Mouse (Mus musculus) ovary, postnatal 36 days (tissue): ENCODE results near the gene Ntn4.

Source experiments
- DNase-seq: peaks from one replicate; pipeline ENCODE4 v3.0.0; 2022; ENCODE audit warnings: low spot score, mixed read lengths

Gene Ntn4

DNA sequence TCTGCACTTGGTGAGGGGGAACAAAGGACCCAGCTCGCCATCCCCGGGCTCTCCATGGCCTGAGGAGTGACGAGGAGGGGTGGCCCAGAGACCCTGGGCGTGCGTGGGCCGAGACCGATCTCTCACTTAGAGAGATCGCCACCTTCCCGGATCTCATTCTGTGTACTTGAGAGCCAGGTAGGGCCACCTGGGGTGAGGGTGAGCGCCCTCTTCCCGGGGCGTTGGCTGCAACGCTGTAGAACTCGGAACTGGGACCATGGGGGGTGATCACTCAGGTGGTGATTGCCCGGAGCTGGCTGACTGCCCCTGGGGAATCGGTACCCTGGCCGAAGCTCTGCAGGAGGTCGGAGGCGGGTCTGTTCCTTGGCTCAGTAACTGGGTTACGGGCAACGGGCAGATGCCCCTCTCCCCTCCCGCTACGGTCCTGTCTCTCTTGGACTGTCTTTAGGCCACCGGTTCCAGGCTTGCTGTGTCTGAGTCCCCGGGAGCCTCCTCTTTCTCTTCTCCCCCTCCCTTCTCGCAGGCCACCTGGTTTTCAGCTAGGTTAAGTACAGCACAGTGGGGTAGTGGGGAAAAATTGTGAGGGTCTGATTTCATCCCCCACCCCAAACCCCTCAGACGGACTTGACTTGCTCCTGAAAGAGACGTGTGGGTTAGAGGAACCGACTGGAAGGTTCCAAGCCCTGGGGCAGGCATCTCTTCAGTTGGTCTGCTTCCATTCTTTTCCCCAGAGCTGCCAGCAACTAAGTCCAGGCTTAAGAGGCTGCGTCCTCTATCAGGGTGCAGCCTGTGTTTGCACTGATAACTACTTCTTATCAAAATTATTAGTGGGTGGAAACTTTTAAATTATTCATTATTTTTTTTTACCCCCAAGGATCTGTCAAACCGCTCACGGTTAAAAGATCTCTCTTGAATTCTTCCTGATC, 1.6 kb downstream of the Ntn4 start:
- DNase-seq, result peak; percentile 42

- no peak for DNase-seq
These were observed 2.4 kb downstream of the Ntn4 start for GRCm38 (mm10) chr10:93642897-93643296.

DNA sequence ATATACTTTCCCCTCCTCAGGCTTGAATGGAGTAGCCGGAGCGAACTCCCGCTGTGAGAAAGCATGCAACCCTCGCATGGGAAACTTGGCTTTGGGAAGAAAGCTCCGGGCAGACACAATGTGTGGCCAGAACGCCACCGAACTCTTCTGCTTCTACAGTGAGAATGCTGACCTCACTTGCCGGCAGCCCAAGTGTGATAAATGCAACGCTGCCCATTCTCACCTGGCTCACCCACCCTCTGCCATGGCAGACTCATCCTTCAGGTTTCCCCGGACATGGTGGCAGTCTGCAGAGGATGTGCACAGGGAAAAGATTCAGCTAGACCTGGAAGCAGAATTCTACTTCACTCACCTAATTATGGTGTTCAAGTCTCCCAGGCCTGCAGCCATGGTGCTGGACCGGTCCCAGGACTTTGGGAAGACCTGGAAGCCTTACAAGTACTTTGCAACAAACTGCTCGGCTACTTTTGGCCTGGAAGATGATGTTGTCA, 4.0 kb downstream of the Ntn4 start:
- no peak for DNase-seq

- DNase-seq, result no peak
These were observed 7.4 kb downstream of the Ntn4 start for GRCm38 (mm10) chr10:93647655-93648561.

- no peak for DNase-seq
These were observed 8.2 kb downstream of the Ntn4 start for GRCm38 (mm10) chr10:93648598-93649102.

GRCm38 (mm10) chr10:93649127-93649526, 8.6 kb downstream of the Ntn4 start:
- no peak for DNase-seq

GRCm38 (mm10) chr10:93649600-93649999, 9.1 kb downstream of the Ntn4 start:
- DNase-seq, result no peak

DNA sequence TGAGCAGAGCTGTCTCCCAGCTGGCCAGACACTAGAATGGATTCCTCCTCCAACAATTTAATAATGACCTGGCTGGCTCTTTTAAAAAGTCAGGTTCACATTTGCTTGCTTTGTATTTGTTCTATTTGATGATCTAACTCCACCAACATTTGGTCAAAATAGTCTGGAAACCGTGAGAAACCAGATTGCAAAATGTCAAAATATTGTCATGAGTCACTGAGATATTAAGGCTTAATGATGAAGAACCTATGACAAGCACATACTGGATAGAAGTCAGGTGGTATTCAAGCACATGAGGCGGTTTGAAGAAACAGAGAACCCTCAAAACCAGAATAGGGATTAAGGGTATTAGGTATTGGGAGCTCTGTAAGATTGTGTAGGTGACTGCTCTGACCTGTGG, 12.8 kb downstream of the Ntn4 start:
- DNase-seq, result no peak

GRCm38 (mm10) chr10:93655428-93655827, 14.9 kb downstream of the Ntn4 start:
- no peak for DNase-seq

DNA sequence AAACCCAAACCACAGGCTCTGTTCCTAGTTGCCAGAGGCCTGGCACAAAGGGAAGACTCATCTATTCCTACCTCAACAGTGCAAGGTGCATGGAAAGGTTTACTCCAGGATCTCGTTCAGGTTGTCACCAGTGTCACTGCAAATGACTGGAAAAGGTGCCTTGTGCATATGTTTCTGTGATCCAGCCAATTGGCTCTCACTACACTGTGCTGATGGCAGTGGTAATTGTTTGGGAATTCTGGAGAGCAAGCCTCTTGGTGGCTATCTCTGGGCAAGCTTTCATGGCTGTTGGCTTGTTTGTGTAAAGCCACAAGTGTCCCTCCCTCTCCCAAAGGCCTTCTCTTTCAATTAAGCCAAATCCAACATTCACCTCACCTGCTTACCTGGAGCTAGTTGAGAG, 19.3 kb downstream of the Ntn4 start:
- no peak for DNase-seq

DNA sequence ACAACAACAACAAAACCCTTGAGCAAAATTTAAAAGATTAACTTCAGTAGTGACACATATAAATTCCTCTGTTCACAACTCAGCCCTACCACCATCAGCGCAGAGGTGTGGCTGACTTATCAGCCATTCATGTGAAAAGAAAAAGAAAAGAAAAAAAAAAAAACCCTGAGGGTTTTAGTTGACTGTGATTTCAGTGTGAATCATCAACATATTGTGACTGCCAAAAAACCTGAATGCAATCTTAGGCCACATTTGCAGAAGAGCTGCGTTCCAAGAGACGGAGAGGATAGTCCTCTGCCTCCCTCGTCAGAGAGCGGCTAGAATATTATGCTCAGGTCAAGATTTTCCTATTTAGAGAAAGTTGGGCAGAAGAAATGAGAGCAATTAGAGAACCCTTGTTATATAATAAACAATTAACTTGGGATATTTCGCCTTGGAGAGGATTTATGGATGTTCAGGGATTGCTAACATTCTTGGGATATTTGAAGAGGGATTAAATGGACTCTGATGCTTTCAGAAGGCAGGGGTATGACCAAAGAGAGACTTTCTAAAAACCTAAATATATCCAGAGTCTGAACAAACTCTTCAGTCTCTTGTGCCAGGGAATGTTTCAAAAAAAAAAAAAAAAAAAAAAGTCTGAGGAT, 21.0 kb downstream of the Ntn4 start:
- no peak for DNase-seq

GRCm38 (mm10) chr10:93662018-93662417, 21.5 kb downstream of the Ntn4 start:
- no peak for DNase-seq

DNA sequence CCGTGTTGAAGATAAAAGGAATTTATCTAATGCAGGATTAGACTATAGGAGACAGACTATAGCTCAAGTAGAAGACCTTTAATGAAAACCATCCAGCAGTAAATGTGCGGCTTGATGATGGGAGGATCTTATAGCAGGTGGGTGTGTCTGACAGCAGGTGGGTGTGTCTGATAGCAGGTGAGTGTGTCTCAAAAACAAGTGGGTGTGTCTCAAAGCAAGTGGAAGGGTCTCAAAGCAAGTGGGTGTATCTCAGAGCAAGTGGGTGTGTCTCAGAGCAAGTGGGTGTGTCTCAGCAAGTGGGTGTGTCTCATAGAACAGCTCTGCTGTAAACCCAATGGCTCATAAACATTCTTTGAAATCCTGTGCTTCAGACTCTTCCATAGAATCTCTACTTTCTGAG, 25.7 kb downstream of the Ntn4 start:
- no peak for DNase-seq

DNA sequence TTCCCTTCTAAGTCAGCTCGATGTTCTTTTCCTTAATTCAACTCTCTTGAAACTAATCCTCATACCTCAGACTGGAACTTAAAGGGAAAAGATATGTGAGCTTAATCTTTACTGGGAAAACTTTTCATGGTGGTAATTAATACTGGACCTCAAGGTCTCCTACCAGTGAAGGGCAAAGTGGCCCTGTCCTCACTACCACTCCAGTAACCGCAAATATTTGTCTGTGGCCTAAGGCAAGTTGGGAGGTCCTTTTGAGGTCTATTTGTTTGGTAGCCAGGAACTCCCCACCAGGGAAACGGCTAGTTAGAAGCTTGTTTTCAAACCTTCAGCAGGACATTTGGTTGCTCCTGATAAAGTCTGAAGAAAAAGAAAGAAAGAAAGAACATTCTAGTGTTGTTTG, 26.5 kb downstream of the Ntn4 start:
- DNase-seq, result no peak

GRCm38 (mm10) chr10:93672646-93673479, 32.4 kb downstream of the Ntn4 start:
- peak; percentile 53 for DNase-seq

DNA sequence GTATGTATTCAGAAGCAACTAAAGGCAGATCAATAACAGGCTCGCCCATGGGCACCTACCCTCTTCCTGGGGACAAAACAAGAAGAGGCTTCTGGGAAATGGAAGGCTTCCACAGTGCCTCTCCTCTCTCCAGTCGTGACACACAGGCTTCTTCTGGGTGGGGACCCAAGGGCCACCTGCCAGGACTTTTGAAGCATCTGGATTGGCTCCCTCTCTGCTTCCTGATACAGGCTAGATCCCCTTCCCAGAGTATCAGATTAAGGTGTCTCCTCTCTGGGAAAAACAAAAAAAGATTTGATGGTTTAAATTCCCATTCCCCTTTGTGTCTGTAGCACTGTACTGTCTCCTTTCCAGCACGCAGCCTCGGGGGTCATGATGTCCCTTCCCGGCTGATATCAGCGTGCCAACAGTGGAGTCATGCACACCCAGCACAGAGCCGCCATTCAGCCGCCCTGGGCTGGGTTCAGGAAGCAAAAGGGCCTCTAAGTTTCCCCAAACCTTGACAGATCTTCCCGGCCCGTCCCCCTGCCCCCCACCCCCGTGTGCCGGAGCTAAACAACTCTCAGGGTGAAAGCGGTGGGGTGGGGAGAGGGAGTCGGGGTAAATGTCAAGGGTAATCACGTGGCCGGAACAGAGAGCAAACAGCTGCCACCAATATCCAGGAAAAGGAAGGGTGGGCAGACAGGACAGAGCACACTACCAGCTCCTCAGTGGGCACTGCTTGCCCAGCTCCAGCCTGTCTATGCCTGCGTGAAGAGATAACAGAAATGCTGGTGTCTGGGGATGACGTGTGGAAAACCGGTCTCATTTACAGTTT, 38.9 kb downstream of the Ntn4 start:
- DNase-seq, result peak; percentile 59

- no peak for DNase-seq
These were observed 40.3 kb downstream of the Ntn4 start for GRCm38 (mm10) chr10:93680680-93681377.

DNA sequence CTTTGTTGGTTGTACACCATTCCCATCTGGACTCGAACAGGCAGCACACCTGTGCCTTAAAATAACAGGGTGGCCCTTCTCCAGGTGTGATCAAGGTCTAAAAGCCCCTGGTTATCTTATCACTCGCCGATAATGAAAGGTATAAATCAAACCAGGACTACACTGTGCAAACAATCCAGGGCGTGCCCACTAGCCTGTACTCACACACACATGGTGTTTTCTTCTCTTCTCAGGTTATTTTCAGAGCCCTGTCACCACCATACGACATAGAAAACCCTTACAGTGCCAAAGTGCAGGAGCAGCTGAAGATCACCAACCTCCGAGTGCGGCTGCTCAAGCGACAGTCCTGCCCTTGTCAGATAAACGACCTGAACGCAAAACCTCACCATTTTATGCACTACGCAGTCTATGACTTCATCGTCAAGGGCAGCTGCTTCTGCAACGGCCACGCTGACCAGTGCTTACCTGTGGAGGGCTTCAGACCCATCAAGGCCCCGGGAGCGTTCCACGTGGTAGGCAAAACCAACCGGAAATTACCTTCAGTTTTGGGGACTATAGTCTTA, 41.8 kb downstream of the Ntn4 start:
- DNase-seq, result no peak

DNA sequence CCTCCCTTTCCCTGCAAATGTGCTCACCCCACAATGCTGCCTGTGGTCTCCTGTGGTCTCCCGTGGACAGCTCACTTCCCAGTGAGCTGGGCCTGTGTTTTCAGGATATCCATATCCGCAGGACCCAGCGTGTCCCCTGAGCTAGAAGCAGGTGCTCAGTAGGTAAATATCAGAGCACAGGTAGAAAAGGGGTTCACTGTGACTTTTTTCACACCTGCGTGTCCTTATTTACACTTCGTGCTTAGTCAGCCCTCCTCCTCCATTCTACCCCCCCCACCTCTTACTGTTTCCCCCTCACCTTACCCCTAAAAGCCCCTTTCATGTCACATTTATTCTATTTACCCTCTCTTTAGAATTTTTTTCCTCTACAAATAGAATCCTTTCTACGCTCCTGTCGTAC, 42.7 kb downstream of the Ntn4 start:
- DNase-seq, result no peak
